Mouse (Mus musculus) myocyte (in vitro differentiated cells): ENCODE results near the gene Zar1.
"Not testable (repeated sequence)": the region's sequence is repeated elsewhere in the genome, so short reads cannot be mapped to it uniquely, and the experiment has no call there.

Source experiments
- E2F4 ChIP-seq: IDR thresholded peaks from one replicate; pipeline ENCODE4 v1.6.1; 2011; ENCODE audit warnings: mild to moderate bottlenecking, control low read depth, moderate library complexity; ENCODE audit not compliant: insufficient read depth
- MAX ChIP-seq: IDR thresholded peaks from one replicate; pipeline ENCODE4 v1.6.1; 2011; ENCODE audit warnings: low read depth, mild to moderate bottlenecking, control low read depth
- MYOD1 ChIP-seq, 3 experiments: IDR thresholded peaks; one replicate each; pipeline ENCODE4 v1.6.1; 2011; ENCODE audit warnings: control low read depth in 2 of 3, low read depth in 2 of 3, mild to moderate bottlenecking in 2 of 3, moderate library complexity in 1 of 3; ENCODE audit not compliant: insufficient read length in 2 of 3, control insufficient read depth in 1 of 3
- POLR2A ChIP-seq: IDR thresholded peaks from one replicate; pipeline ENCODE4 v1.6.1; 2011; ENCODE audit warnings: low read depth, mild to moderate bottlenecking, control low read depth, moderate library complexity; ENCODE audit not compliant: insufficient read length
- POLR2AphosphoS2 ChIP-seq: IDR thresholded peaks from one replicate; pipeline ENCODE4 v1.6.1; 2011; ENCODE audit warnings: low read depth, control low read depth; ENCODE audit not compliant: insufficient read length
- TCF3 ChIP-seq: IDR thresholded peaks from one replicate; pipeline ENCODE4 v1.6.1; 2011; ENCODE audit warnings: low read depth, control low read depth; ENCODE audit not compliant: insufficient read length
- USF1 ChIP-seq: IDR thresholded peaks from one replicate; pipeline ENCODE4 v1.6.1; 2011; ENCODE audit warnings: low read depth, mild to moderate bottlenecking, control low read depth, moderate library complexity

DNA sequence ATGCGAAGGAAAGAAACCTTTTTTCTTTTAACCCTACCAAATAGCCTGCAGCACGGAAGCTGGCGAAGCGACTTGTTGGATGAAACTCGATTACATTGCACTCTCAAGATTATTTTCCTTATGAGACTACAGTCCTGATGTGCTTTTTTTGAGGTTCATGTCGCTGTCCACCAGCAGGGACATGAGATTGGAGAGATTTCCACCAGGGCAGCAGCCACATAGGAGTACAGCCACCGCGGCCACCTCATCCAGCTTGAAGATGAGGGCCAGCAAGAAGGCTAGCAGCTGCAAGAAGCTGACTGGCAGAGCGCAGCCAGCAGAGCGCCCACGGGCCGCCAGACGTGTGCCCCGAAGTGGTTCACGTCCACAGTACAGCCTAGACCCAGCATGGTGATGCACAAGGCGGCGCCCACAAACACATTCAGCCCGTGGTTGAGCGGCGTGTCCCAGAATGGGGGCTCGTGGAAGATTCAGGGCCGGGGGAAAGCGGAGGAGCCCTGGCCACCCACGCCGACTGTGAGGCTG lies 5.7 kb upstream of the Zar1 start:
- TF ChIP-seq MAX; TCF3; MYOD1 (IDR thresholded peaks at IDR 0.05; ENCODE audit: control insufficient read depth in 1 of 3, insufficient read length in 2 of 3, low read depth in 2 of 3); POLR2A; USF1; POLR2AphosphoS2; E2F4: not testable (repeated sequence)
